Mouse (Mus musculus) kidney, embryonic 16.5 days (tissue): Measurements from ENCODE around the gene Pitpnm3. TPM values are rescaled to one million over a fixed set of nuclear protein-coding genes. Genes with fewer than 3 reads are reported as not detected.

ENCODE experiments used
- ATAC-seq: fragments of 200-750 bp; cut with Nextera tagmentation; 2 replicates; pipeline ENCODE4 v1.8.0; 2017; ENCODE audit warnings: moderate TSS enrichment; ENCODE audit not compliant: low FRiP score, low TSS enrichment
- H3K27ac ChIP-seq: fragments of 300-500 bp; sonication (generic); 2 replicates; pipeline ENCODE4 v1.5.1; 2014; ENCODE audit warnings: low read length
- H3K27me3 ChIP-seq: fragments of 300-500 bp; sonication (generic); 2 replicates; pipeline ENCODE4 v1.6.1; 2014; ENCODE audit warnings: low read length, control low read depth, mixed read lengths; ENCODE audit not compliant: insufficient read depth
- H3K36me3 ChIP-seq: fragments of 300-500 bp; sonication (generic); 2 replicates; pipeline ENCODE4 v1.6.1; 2014; ENCODE audit warnings: low read length, control low read depth, mixed read lengths; ENCODE audit not compliant: insufficient read depth
- H3K4me1 ChIP-seq: fragments of 300-500 bp; sonication (generic); 2 replicates; pipeline ENCODE4 v1.6.1; 2014; ENCODE audit warnings: low read length, control low read depth, mixed read lengths; ENCODE audit not compliant: insufficient read depth
- H3K4me2 ChIP-seq: fragments of 300-500 bp; sonication (generic); replicated peaks from 2 replicates; pipeline ENCODE4 v1.6.1; 2014; ENCODE audit warnings: low read depth, low read length
- H3K4me3 ChIP-seq: fragments of 300-500 bp; sonication (generic); 2 replicates; pipeline ENCODE4 v1.5.1; 2014; ENCODE audit warnings: mild to moderate bottlenecking, low read length
- H3K9ac ChIP-seq: fragments of 300-500 bp; sonication (generic); replicated peaks from 2 replicates; pipeline ENCODE4 v1.6.1; 2014; ENCODE audit warnings: low read length
- H3K9me3 ChIP-seq: fragments of 300-500 bp; sonication (generic); 2 replicates; pipeline ENCODE4 v1.6.1; 2016; ENCODE audit warnings: low read length, control low read depth
- WGBS: fragments of 180-500 bp; shearing (Covaris S2); extraction: QIAGEN DNeasy Blood & Tissue Kit; methylation state at CpG from one replicate; pipeline ENCODE4 v1.1.7; 2014; 5-methylcytosine and 5-hydroxymethylcytosine counted together
- polyA plus RNA-seq: library from polyadenylated mRNA; unstranded; fragments of >200 nt; fragmentation: Nextera tagmentation; extraction: Ambion mirVana; gene quantifications from 2 replicates; pipeline ENCODE4 v1.2.1, GENCODE M21; 2015

The Pitpnm3 gene
- polyA plus RNA-seq, 1 experiment from 2014 or later: 0.16 TPM

DNA sequence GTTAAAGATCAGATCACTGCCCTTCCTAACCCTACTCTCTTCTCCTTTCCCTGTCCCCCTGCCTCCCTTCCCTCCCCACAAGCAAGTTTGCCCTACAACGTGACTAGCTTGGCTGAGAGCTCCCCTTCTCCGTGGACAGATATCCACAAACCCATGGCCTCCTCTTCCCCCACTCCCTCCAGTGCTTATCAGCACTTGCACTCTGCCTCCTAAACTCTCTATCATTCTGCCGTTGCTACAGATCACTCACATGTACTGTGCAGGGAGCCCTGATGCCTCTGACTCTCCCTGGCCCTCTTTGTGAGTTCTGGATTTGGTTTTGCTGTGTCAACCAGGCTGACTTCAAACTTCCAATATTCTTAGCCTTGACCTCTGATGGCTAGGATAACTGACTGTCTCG is 114.6 kb downstream of the Pitpnm3 start:
- Histone ChIP-seq H3K4me3 (no peak overlapping the region), H3K9ac (no peak overlapping the region), H3K27me3 (peaks cover 6% of the 10 kb centered on the region; the same call in 1 of the 2 replicates), H3K36me3 (no peaks in the 10 kb centered on the region), H3K9me3 (no peaks in the 10 kb centered on the region), H3K27ac (no peak overlapping the region), H3K4me1 (peaks cover 6% of the 10 kb centered on the region; the same call in 1 of the 2 replicates), H3K4me2 (no peak overlapping the region)
- ATAC-seq: no peak
- WGBS: 70% methylated on average over 4 of the region's 4 CpGs

DNA sequence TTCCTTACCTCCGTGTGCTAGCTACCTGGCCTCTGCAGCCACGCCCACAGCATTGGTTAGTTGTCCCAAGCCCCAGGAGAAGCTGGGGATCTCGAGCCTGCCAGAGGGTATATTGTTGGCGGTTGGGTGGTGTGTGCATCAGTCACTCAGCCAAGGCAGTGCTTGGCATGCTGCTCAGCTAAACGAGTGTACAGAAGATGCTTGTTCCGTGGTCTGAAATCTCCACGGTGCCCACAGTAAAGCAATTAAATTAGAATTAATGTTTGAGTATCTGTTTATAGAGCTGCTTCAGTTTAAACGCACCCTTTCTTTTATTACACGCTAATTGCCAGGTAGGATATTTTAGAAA is 118.4 kb downstream of the Pitpnm3 start:
- Histone ChIP-seq H3K27me3 (0 out of 2 replicates have a peak, but pooled peaks cover 6% of the 10 kb centered on the region), H3K4me1 (no peaks in the 10 kb centered on the region), H3K4me3 (no peak overlapping the region), H3K9me3 (no peaks in the 10 kb centered on the region), H3K27ac (no peak overlapping the region), H3K4me2 (no peak overlapping the region), H3K9ac (no peak overlapping the region), H3K36me3 (no peaks in the 10 kb centered on the region)
- whole genome bisulfite sequencing: 73% methylated on average over 9 of the region's 9 CpGs
- no peak for ATAC-seq

DNA sequence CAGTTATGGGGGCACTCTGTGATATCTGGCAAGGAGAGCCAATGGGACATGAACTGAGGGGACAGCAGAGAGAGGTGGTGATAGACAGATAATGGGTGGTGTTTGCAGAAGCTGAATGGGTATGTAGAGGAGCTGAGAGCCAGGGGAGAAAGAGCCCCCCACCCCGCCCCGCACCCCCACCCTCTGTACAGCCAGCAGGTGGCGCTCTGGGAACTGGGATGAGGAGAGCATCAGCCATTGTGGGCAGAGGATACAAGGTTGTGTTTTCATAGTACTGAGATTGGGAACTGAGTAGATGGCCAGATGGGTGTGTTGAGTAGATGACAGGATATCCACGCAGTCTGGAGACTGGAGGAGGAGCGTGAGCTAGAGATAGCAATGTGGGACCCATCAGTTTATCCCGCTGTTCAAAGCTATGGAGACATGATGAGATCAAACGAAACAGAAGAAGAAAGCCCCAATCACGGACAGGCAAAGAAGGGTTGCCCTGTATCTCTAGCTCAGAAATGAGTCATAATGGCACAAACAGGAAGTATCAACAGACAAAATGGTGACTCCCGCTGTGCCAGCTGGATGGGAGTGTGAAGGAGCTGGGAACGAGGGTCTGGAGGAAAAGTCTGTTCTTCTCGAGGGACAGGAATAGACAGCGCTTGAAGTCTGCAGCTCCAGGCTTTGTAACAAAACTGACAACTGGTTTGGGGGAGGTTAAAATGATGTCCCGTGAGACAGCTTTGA is 118.9 kb downstream of the Pitpnm3 start:
- H3K27ac ChIP-seq: no peak overlapping the region
- H3K9me3 ChIP-seq: no peaks in the 10 kb centered on the region
- H3K4me3 ChIP-seq: no peak overlapping the region
- H3K27me3 ChIP-seq: 0 out of 2 replicates have a peak, but pooled peaks cover 6% of the 10 kb centered on the region
- H3K36me3 ChIP-seq: no peaks in the 10 kb centered on the region
- no peak for ATAC-seq
- no peak overlapping the region for H3K9ac ChIP-seq
- no peak overlapping the region for H3K4me2 ChIP-seq
- 83% methylated on average over 13 of the region's 13 CpGs for WGBS
- H3K4me1 ChIP-seq: no peaks in the 10 kb centered on the region

DNA sequence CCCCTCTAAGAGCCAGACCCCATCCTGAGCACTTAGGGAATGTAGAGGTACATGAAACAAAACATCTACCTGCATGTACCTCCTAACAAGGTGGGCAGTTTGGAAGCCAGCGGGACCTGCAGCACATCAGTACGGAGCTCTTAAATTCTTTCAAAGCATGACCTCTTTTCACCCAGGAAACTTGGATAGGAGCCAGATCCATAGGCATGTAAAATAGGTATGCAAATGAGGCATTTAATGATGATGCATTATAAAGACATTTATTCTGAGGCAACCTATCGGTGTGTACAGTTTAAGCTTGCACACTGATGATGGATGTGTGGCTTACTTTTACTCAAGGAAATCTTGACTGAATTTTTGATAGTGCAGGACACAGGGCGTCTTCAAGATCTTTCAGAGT is 120.9 kb downstream of the Pitpnm3 start:
- Histone ChIP-seq H3K27me3 (peaks cover 9% of the 10 kb centered on the region; the same call in 1 of the 2 replicates), H3K9ac (no peak overlapping the region), H3K4me3 (no peak overlapping the region), H3K27ac (no peak overlapping the region), H3K4me2 (no peak overlapping the region), H3K4me1 (no peaks in the 10 kb centered on the region), H3K9me3 (no peaks in the 10 kb centered on the region), H3K36me3 (no peaks in the 10 kb centered on the region)
- WGBS: 80% methylated on average over 4 of the region's 4 CpGs
- ATAC-seq: no peak

DNA sequence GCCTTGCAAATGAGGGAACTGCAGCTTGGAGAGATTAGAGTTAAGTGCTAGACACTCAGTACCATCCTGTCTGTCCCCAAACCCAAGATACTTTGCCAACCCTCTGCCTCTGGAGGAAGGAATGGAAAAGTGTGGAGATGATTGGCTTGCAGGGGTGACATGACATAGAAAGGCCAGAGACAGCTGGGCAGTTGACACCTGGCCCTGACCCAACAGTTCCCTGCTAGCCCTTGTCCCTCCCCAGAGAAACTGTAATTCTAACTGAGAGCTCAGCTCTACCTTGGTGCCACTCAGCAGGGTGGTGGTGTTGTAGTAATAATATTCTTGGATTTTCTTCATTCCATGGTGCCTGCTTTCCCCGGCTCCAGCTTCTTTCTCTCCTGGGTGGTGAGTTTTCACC is 123.6 kb downstream of the Pitpnm3 start:
- no peaks in the 10 kb centered on the region for H3K36me3 ChIP-seq
- no peaks in the 10 kb centered on the region for H3K9me3 ChIP-seq
- H3K4me1 ChIP-seq: no peaks in the 10 kb centered on the region
- H3K9ac ChIP-seq: no peak overlapping the region
- H3K27ac ChIP-seq: no peak overlapping the region
- H3K4me2 ChIP-seq: no peak overlapping the region
- H3K27me3 ChIP-seq: peaks cover 5% of the 10 kb centered on the region; the same call in 1 of the 2 replicates
- H3K4me3 ChIP-seq: no peak overlapping the region
- 86% methylated on average over 1 of the region's 1 CpGs for WGBS
- no peak for ATAC-seq

DNA sequence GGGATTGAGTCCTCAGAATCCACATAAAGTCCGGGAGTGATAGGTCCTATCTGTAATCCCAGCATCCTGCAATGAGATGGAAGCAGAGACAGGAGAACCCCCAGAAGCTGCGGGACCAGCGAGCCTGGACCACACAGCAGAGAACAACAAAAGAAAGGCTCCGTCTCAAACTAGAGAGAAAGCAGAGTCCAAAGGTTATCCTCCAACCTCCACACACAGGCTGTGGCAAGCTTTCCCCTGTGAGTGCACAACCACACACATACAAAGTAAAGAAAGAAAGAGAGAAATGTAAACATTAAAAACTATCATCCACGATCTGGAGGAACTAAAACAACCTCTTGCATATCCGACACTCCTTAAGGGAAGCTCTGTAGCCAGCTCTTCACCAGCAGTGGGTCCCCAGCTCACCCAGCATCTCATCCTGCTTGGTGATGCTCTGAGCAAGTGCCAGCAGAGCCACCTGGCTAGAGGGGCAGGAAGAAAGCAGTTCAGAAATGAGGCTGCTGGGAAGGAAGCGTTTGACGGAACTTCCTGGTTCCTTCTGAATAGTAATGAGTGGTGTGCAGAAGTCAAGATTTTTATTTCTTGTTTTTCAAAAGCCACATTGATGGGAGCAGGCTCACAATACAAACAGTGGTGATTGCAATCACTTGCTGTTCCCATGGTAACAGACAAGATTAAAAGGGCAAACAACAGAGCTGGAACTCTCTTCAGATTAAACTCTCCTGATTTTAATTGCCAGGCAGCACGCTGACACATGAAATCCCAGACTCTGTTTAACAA is 124.4 kb downstream of the Pitpnm3 start:
- no peaks in the 10 kb centered on the region for H3K36me3 ChIP-seq
- peaks cover 5% of the 10 kb centered on the region; the same call in 1 of the 2 replicates for H3K27me3 ChIP-seq
- no peak for ATAC-seq
- H3K4me1 ChIP-seq: no peaks in the 10 kb centered on the region
- no peak overlapping the region for H3K9ac ChIP-seq
- no peak overlapping the region for H3K4me2 ChIP-seq
- no peak overlapping the region for H3K27ac ChIP-seq
- no peak overlapping the region for H3K4me3 ChIP-seq
- no peaks in the 10 kb centered on the region for H3K9me3 ChIP-seq
- 53% methylated on average over 9 of the region's 9 CpGs for WGBS

DNA sequence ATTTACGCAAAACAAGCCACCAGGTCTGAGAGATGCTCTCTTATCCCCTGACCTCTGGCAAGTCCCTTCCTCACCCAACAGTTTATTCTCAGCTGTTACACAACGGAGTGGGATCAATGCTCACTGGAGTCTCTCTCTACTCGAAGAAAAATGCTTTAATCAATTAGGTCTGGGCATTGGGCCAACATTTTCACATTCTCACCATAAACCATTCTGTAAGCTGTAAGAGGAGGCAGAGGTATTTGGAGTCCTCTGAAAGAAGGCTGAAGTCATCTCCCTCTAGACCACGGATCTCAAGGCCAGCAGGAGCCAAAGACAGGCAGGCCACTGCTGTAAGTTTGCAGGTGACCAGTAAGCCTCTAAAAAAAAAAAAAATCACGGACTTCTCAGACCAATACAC is 125.2 kb downstream of the Pitpnm3 start:
- no peak for ATAC-seq
- Histone ChIP-seq H3K36me3 (no peaks in the 10 kb centered on the region), H3K4me3 (no peak overlapping the region), H3K9ac (no peak overlapping the region), H3K27ac (no peak overlapping the region), H3K4me1 (no peaks in the 10 kb centered on the region), H3K9me3 (no peaks in the 10 kb centered on the region), H3K4me2 (no peak overlapping the region), H3K27me3 (peaks cover 5% of the 10 kb centered on the region; the same call in 1 of the 2 replicates)
- 43% methylated on average over 5 of the region's 5 CpGs for WGBS

DNA sequence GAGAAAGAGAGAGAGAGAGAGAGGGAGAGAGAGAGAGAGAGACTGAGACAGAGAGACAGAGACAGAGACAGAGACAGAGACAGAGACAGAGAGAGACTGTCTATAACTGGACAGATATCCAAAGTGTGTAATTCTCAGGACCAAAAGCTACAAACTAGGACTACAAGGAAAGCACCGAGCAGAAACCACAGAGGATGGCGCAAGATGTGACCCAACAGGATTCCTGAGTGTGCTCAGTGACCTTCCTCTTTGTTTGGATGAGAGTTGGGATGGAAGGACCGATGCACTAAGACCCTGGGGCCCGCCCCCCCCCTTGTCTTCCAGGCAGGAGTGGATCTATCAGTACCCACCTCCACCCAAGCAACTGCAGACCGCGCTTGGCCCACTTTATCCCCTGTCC is 130.0 kb downstream of the Pitpnm3 start:
- WGBS: 92% methylated on average over 6 of the region's 6 CpGs
- Histone ChIP-seq H3K9me3 (no peaks in the 10 kb centered on the region), H3K4me1 (no peaks in the 10 kb centered on the region), H3K27ac (no peak overlapping the region), H3K36me3 (no peaks in the 10 kb centered on the region), H3K4me2 (no peak overlapping the region), H3K4me3 (no peak overlapping the region), H3K9ac (no peak overlapping the region), H3K27me3 (peaks cover 6% of the 10 kb centered on the region; the same call in 1 of the 2 replicates)
- no peak for ATAC-seq

DNA sequence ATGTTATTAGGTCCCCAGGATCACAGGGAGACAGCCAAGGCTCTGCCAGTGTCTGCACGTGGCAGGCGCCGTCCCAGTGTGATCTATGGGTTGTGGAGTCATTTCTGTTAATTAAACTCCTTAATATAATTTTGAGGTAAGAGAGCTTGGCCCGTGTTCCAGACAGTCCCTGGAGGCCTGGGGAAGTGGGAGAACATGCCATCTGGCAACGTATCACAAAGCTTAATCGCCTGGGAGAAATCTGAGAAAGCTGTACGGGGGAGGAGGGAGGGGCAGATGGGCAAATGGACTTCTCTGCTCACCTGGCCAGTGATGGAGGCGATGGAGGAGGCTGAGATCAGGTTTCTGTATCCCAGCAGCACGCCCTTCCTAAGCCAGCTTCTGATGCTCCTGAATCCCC is 132.4 kb downstream of the Pitpnm3 start:
- 0 out of 2 replicates have a peak, but pooled peaks have one; percentile 46 for ATAC-seq
- Histone ChIP-seq H3K4me3 (no peak overlapping the region), H3K4me1 (no peaks in the 10 kb centered on the region), H3K9me3 (no peaks in the 10 kb centered on the region), H3K27me3 (0 out of 2 replicates have a peak, but pooled peaks cover 5% of the 10 kb centered on the region), H3K27ac (no peak overlapping the region), H3K4me2 (no peak overlapping the region), H3K9ac (no peak overlapping the region), H3K36me3 (no peaks in the 10 kb centered on the region)
- whole genome bisulfite sequencing: 24% methylated on average over 9 of the region's 9 CpGs
